Mouse (Mus musculus): ENCODE results near the gene Heatr1.

DNA sequence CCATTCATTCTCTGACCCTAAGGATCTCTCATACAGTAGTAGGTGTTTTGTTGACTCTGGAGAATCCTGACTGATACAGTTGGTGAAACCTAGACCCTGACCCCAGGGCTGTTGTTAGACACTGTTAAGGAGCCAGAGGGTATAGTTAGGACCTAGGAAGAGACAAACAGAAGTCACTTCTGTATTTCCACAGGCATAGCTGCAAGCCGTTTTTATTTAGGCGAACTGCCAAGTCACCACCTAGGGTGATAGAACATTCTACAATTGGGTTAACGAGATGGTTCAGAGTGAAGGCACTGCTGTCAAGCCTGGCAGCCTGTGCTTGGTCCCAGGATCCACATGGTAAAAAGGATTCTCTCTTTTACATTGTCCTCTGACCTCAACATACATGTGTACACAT, 48.0 kb upstream of the Heatr1 start:
- TF ChIP-seq CTCF (IDR thresholded peaks at IDR 0.05; ENCODE audit: control insufficient read depth, insufficient read depth, insufficient replicate concordance, low read depth, low read length) (no peak), POLR2A (IDR thresholded peaks at IDR 0.05; ENCODE audit: control insufficient read depth, low read depth, low read length) (no peak)

Measured in testis, adult 2 months (tissue).